Mouse (Mus musculus): ENCODE results near the gene Nadsyn1. TPM values are rescaled to one million over a fixed set of nuclear protein-coding genes. Genes with fewer than 3 reads are reported as not detected.
A peak's percentile ranks its signal among the peaks of the same experiment; 100 is the strongest.

The Nadsyn1 gene
- polyA plus RNA-seq, 1 experiment from 2014 or later: 8.3 TPM

DNA sequence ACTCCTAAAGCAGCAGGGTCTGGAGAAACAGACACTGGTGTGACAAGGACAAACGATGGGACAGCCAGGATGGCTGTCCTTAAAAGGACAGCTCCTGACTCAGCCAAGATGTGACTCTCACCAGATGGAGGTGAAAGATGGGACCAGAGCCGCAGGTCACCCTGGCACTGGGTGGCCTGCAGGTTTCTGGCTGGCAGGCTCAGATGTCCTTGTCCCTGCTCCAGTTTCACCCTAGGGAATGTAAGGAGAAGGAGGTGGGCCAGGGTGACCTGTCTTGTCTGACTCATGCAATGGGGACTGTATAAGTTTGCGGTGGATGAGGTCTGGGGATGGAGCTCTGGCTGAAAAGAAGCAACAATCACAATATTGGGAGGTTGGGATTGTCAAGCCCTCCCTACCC is 70.0 kb downstream of the Nadsyn1 start:
- no peak overlapping the region for H3K27ac ChIP-seq (replicated peaks)
- no peaks in the 10 kb centered on the region for H3K36me3 ChIP-seq
- 75% methylated on average over 3 of the region's 3 CpGs for WGBS
- no peak overlapping the region for H3K9ac ChIP-seq
- ATAC-seq (ENCODE audit: insufficient number of reproducible peaks, low FRiP score, low TSS enrichment, low read depth): no peak
- H3K27me3 ChIP-seq: peaks cover 4% of the 10 kb centered on the region
- H3K4me1 ChIP-seq: peaks cover 27% of the 10 kb centered on the region
- no peak overlapping the region for H3K4me3 ChIP-seq (replicated peaks)
- no peaks in the 10 kb centered on the region for H3K9me3 ChIP-seq (replicated peaks)
- H3K4me2 ChIP-seq (replicated peaks): no peak overlapping the region

DNA sequence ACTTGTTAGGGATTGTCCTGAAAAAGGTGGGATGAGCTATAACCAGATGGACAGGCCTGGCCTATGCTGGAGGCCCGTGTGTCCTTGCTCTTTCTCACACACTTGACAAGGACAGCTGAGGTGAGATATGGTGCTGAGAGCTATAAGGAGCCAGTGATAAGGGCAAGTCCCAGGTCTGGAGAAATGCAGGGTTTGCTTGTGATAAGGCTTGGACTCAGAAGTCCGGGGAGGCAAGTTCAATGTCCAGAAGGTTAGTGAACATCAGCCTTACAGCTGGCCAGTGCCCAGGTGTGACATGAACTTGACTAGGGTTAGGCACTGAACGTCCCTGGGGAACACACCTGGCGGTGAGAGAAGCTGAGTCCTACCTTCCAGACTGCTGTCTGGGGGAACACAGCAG is 70.6 kb downstream of the Nadsyn1 start:
- peaks cover 4% of the 10 kb centered on the region for H3K27me3 ChIP-seq
- H3K9ac ChIP-seq: no peak overlapping the region
- no peak for ATAC-seq (ENCODE audit: insufficient number of reproducible peaks, low FRiP score, low TSS enrichment, low read depth)
- no peak overlapping the region for H3K4me2 ChIP-seq (replicated peaks)
- H3K4me3 ChIP-seq (replicated peaks): no peak overlapping the region
- H3K36me3 ChIP-seq: no peaks in the 10 kb centered on the region
- peaks cover 21% of the 10 kb centered on the region for H3K4me1 ChIP-seq
- H3K27ac ChIP-seq (replicated peaks): no peak overlapping the region
- no peaks in the 10 kb centered on the region for H3K9me3 ChIP-seq (replicated peaks)
- WGBS: 62% methylated on average over 4 of the region's 4 CpGs

DNA sequence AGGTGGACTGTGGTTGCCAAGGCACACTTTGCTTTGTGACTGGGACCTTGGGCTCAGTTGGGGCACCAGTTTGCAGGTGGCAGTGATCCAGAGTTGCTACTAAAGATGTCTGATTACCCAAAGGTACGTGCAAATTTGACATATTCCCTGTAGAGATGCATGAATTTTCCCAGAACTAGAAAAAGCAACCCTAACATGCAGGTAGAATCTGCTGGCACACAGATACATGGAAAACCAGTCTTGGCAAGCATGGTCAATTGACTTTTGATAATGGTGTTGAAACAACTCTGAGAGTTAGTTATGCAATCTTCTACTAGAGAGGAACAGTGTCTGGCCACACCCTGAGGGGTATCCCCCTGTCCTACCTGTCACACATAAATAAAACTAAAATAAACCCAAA is 71.3 kb downstream of the Nadsyn1 start:
- 72% methylated on average over 1 of the region's 1 CpGs for WGBS
- H3K4me2 ChIP-seq (replicated peaks): no peak overlapping the region
- peaks cover 4% of the 10 kb centered on the region for H3K27me3 ChIP-seq
- no peak for ATAC-seq (ENCODE audit: insufficient number of reproducible peaks, low FRiP score, low TSS enrichment, low read depth)
- H3K4me1 ChIP-seq: peaks cover 15% of the 10 kb centered on the region
- H3K9ac ChIP-seq: no peak overlapping the region
- no peaks in the 10 kb centered on the region for H3K9me3 ChIP-seq (replicated peaks)
- H3K4me3 ChIP-seq (replicated peaks): no peak overlapping the region
- H3K27ac ChIP-seq (replicated peaks): no peak overlapping the region
- H3K36me3 ChIP-seq: no peaks in the 10 kb centered on the region

GRCm38 (mm10) chr7:143749045-143749444 is 73.6 kb downstream of the Nadsyn1 start:
- Histone ChIP-seq H3K27me3 (no peaks in the 10 kb centered on the region), H3K36me3 (no peaks in the 10 kb centered on the region), H3K4me1 (peaks cover 17% of the 10 kb centered on the region), H3K4me3 (replicated peaks) (no peak overlapping the region), H3K9ac (no peak overlapping the region), H3K27ac (replicated peaks) (no peak overlapping the region), H3K9me3 (replicated peaks) (no peaks in the 10 kb centered on the region), H3K4me2 (replicated peaks) (no peak overlapping the region)
- no peak for ATAC-seq (ENCODE audit: insufficient number of reproducible peaks, low FRiP score, low TSS enrichment, low read depth)
- WGBS: 66% methylated on average over 3 of the region's 3 CpGs

DNA sequence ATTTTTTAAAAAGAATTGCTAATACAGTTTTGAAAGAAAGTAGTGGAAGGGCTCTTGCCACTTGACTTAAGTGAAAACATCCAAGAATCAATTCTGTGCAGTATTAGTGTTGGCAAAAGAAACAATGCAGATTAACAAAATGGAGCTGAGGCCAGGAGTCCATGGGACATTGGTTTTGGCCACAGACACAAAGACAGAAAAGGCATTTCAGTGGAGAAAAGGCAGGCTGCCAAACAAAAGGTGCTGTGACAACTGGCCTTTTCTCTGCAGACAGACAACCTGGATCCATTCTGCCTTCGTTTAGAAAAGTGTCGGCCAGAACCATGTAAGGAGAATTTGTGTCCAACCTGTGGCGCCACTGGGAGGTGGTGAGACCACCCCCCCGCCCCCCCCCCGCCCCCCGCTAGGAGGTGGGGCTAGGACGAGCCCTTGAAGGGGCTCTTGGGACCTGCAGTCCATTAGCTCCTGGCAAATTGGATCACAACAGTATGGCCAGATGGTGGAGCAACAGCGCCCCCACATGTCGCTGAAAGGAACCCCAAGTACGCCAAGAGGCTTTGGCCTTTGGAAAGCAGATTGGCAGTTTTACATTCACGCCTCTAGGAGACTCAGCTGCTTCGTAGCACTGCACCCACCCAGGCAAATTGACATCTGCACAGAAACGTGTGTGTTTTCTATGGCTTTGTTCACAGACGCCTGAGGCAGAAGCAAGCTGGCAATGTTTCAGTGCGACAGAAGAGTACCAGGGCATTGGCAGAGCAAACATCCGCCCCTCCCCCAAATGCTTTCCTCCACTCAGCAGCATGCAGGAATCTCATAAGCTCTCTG is 74.4 kb downstream of the Nadsyn1 start:
- Histone ChIP-seq H3K4me2 (replicated peaks) (peak overlapping the region; percentile 49), H3K36me3 (no peaks in the 10 kb centered on the region), H3K4me1 (peaks cover 17% of the 10 kb centered on the region), H3K27me3 (no peaks in the 10 kb centered on the region), H3K9me3 (replicated peaks) (no peaks in the 10 kb centered on the region), H3K9ac (0 out of 2 replicates have a peak overlapping the region, but pooled peaks have one; percentile 6), H3K27ac (replicated peaks) (peak overlapping the region; percentile 48; the same call in 1 of the 2 replicates), H3K4me3 (replicated peaks) (peak overlapping the region; percentile 28)
- ATAC-seq (ENCODE audit: insufficient number of reproducible peaks, low FRiP score, low TSS enrichment, low read depth): peak; percentile 52
- WGBS: 1% methylated on average over 16 of the region's 16 CpGs

Small RNA genes lying within 50 kb of the gene (microRNA-seq; reads per million reads assigned to microRNA genes)
- gene Gm22064 (ENCODE audit: borderline number of aligned reads): not detected

Other genes starting within 250 kb of the Nadsyn1 start
- gene Cars, start 222.8 kb downstream of the Nadsyn1 start, polyA plus RNA-seq (2015; fragmentation: Nextera tagmentation; extraction: Ambion mirVana): 61.8 and 63.3 TPM in 2 replicates
- gene Tnfrsf26, start 194.1 kb downstream of the Nadsyn1 start, polyA plus RNA-seq (2015; fragmentation: Nextera tagmentation; extraction: Ambion mirVana): 1.1 and 1.4 TPM in 2 replicates
- 9.0 and 11.1 TPM in 2 replicates for gene Tnfrsf22, start 173.2 kb downstream of the Nadsyn1 start, polyA plus RNA-seq (2015; fragmentation: Nextera tagmentation; extraction: Ambion mirVana)
- gene Tnfrsf23, start 137.0 kb downstream of the Nadsyn1 start, polyA plus RNA-seq (2015; fragmentation: Nextera tagmentation; extraction: Ambion mirVana): 4.0 and 4.9 TPM in 2 replicates
- gene Osbpl5, start 65.9 kb downstream of the Nadsyn1 start, polyA plus RNA-seq (2015; fragmentation: Nextera tagmentation; extraction: Ambion mirVana): 61.5 and 65.2 TPM in 2 replicates
- not detected in 2 replicates for gene Mrgprg, start 55.9 kb downstream of the Nadsyn1 start, polyA plus RNA-seq (2015; fragmentation: Nextera tagmentation; extraction: Ambion mirVana)
- 1.9 and 2.5 TPM in 2 replicates for gene Mrgpre, start 38.3 kb downstream of the Nadsyn1 start, polyA plus RNA-seq (2015; fragmentation: Nextera tagmentation; extraction: Ambion mirVana)
- 39.3 and 47.7 TPM in 2 replicates for gene Dhcr7, start 296 bp upstream of the Nadsyn1 start, polyA plus RNA-seq (2015; fragmentation: Nextera tagmentation; extraction: Ambion mirVana)
- not detected in 2 replicates for gene Gm498, start 44.0 kb upstream of the Nadsyn1 start, polyA plus RNA-seq (2015; fragmentation: Nextera tagmentation; extraction: Ambion mirVana)
- 1.1 and 1.2 TPM in 2 replicates for gene Shank2, start 179.1 kb upstream of the Nadsyn1 start, polyA plus RNA-seq (2015; fragmentation: Nextera tagmentation; extraction: Ambion mirVana)